Mouse (Mus musculus): ENCODE results near the gene Stk10.

DNA sequence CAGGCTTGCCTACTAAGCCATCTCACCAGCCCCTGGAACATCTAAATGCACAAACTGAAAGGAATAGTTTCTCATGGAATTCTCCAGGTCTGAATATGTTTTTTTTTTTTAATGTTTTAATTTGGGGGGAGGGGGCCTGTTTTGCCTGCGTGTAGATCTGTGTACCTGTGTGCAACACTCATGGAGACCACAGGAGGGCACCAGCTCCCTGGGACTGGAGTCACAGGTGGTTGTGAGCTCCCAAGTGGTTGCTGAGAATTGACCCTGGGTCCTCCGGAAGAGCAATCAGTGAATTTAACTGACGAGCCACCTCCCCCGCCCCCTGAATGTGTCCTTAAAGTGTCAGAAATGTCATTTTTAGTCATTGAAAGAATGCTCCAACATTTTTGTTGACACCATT lies 61.0 kb downstream of the Stk10 start:
- TF ChIP-seq CTCF (IDR thresholded peaks at IDR 0.05; ENCODE audit: low read depth, low read length): peak; percentile 47
- no peak for TF ChIP-seq POLR2A (IDR thresholded peaks at IDR 0.05; ENCODE audit: insufficient read depth, low read length)
- TF ChIP-seq EP300 (IDR thresholded peaks at IDR 0.05; ENCODE audit: insufficient read depth, low read depth, low read length): no peak
